Mouse (Mus musculus) kidney, adult 2 months (tissue): ENCODE data around the gene Sh3bp4.

Source experiments
- CTCF ChIP-seq: fragments of 200-500 bp; conservative IDR thresholded peaks from 2 replicates; pipeline ENCODE4 v1.5.1; 2011; ENCODE audit warnings: low read depth, mild to moderate bottlenecking, control low read depth, low read length, moderate library complexity, mixed read lengths; ENCODE audit not compliant: insufficient read depth, insufficient read length
- POLR2A ChIP-seq: fragments of 200-500 bp; IDR thresholded peaks from one replicate; pipeline ENCODE4 v1.6.1; 2011; ENCODE audit warnings: low read depth, low read length, control low read depth

GRCm38 (mm10) chr1:89056175-89056574, 14.0 kb upstream of the Sh3bp4 start:
- TF ChIP-seq CTCF (no peak), POLR2A (no peak)
